Mouse (Mus musculus): ENCODE results near the gene Nadk2. TPM values are rescaled to one million over a fixed set of nuclear protein-coding genes. Genes with fewer than 3 reads are reported as not detected.
A peak's percentile ranks its signal among the peaks of the same experiment; 100 is the strongest.

Gene Nadk2
- polyA plus RNA-seq, 1 experiment from 2014 or later: 28.4 TPM

- ATAC-seq (ENCODE audit: low read depth): no peak
- no peak overlapping the region for H3K27ac ChIP-seq (replicated peaks)
These were observed 3.6 kb downstream of the Nadk2 start for GRCm38 (mm10) chr15:9074671-9075070.

GRCm38 (mm10) chr15:9075608-9076200, 4.6 kb downstream of the Nadk2 start:
- Histone ChIP-seq H3K4me3 (no peak overlapping the region), H3K27me3 (no peaks in the 10 kb centered on the region), H3K9me3 (no peaks in the 10 kb centered on the region), H3K27ac (replicated peaks) (no peak overlapping the region), H3K4me1 (replicated peaks) (peaks cover 39% of the 10 kb centered on the region), H3K36me3 (no peaks in the 10 kb centered on the region), H3K4me2 (no peak overlapping the region), H3K9ac (no peak overlapping the region)
- 75% methylated on average over 14 of the region's 14 CpGs for WGBS
- no peak for ATAC-seq (ENCODE audit: low read depth)

More at GRCm38 (mm10) chr15:9074671-9075070, 3.6 kb downstream of the Nadk2 start:
- Histone ChIP-seq H3K9ac (0 out of 2 replicates have a peak overlapping the region, but pooled peaks have one; percentile 6), H3K36me3 (no peaks in the 10 kb centered on the region), H3K4me2 (no peak overlapping the region), H3K4me1 (replicated peaks) (peaks cover 47% of the 10 kb centered on the region), H3K4me3 (no peak overlapping the region), H3K27me3 (no peaks in the 10 kb centered on the region), H3K9me3 (no peaks in the 10 kb centered on the region)
- 21% methylated on average over 4 of the region's 4 CpGs for WGBS

GRCm38 (mm10) chr15:9078481-9079300, 7.6 kb downstream of the Nadk2 start:
- Histone ChIP-seq H3K27me3 (no peaks in the 10 kb centered on the region), H3K9me3 (no peaks in the 10 kb centered on the region), H3K4me2 (no peak overlapping the region), H3K4me3 (no peak overlapping the region), H3K27ac (replicated peaks) (no peak overlapping the region), H3K9ac (no peak overlapping the region), H3K36me3 (no peaks in the 10 kb centered on the region), H3K4me1 (replicated peaks) (peaks cover 23% of the 10 kb centered on the region)
- WGBS: 90% methylated on average over 12 of the region's 12 CpGs
- no peak for ATAC-seq (ENCODE audit: low read depth)

- ATAC-seq (ENCODE audit: low read depth): no peak
- no peaks in the 10 kb centered on the region for H3K9me3 ChIP-seq
- H3K4me3 ChIP-seq: no peak overlapping the region
- 66% methylated on average over 5 of the region's 5 CpGs for WGBS
- H3K27ac ChIP-seq (replicated peaks): no peak overlapping the region
- H3K4me1 ChIP-seq (replicated peaks): peaks cover 15% of the 10 kb centered on the region
- H3K36me3 ChIP-seq: no peaks in the 10 kb centered on the region
- H3K4me2 ChIP-seq: no peak overlapping the region
- H3K27me3 ChIP-seq: no peaks in the 10 kb centered on the region
- no peak overlapping the region for H3K9ac ChIP-seq
These were observed 8.6 kb downstream of the Nadk2 start for GRCm38 (mm10) chr15:9079626-9080025.

- no peak for ATAC-seq (ENCODE audit: low read depth)
- Histone ChIP-seq H3K4me3 (no peak overlapping the region), H3K27me3 (no peaks in the 10 kb centered on the region), H3K4me2 (no peak overlapping the region), H3K27ac (replicated peaks) (no peak overlapping the region), H3K36me3 (no peaks in the 10 kb centered on the region), H3K4me1 (replicated peaks) (peaks cover 9% of the 10 kb centered on the region), H3K9me3 (no peaks in the 10 kb centered on the region), H3K9ac (no peak overlapping the region)
- WGBS: 80% methylated on average over 4 of the region's 4 CpGs
These were observed 9.1 kb downstream of the Nadk2 start for GRCm38 (mm10) chr15:9080206-9080605.

- ATAC-seq (ENCODE audit: low read depth): no peak; the same call in 1 of the 2 replicates
- WGBS: 86% methylated on average over 3 of the region's 3 CpGs
These were observed 10.2 kb downstream of the Nadk2 start for GRCm38 (mm10) chr15:9081294-9081693.

GRCm38 (mm10) chr15:9082753-9083152, 11.7 kb downstream of the Nadk2 start:
- 88% methylated on average over 9 of the region's 9 CpGs for WGBS
- Histone ChIP-seq H3K9ac (no peak overlapping the region), H3K9me3 (no peaks in the 10 kb centered on the region), H3K4me2 (no peak overlapping the region), H3K27ac (replicated peaks) (no peak overlapping the region), H3K36me3 (peaks cover 22% of the 10 kb centered on the region), H3K4me3 (no peak overlapping the region), H3K4me1 (replicated peaks) (no peaks in the 10 kb centered on the region; the same call in 1 of the 2 replicates), H3K27me3 (no peaks in the 10 kb centered on the region)
- no peak for ATAC-seq (ENCODE audit: low read depth)

More at GRCm38 (mm10) chr15:9081294-9081693, 10.2 kb downstream of the Nadk2 start:
- Histone ChIP-seq H3K27me3 (no peaks in the 10 kb centered on the region), H3K36me3 (peaks cover 10% of the 10 kb centered on the region), H3K9me3 (no peaks in the 10 kb centered on the region), H3K9ac (no peak overlapping the region), H3K4me3 (no peak overlapping the region), H3K27ac (replicated peaks) (no peak overlapping the region), H3K4me2 (no peak overlapping the region), H3K4me1 (replicated peaks) (peaks cover 4% of the 10 kb centered on the region; the same call in 1 of the 2 replicates)

- Histone ChIP-seq H3K27ac (replicated peaks) (no peak overlapping the region), H3K9me3 (no peaks in the 10 kb centered on the region), H3K4me3 (no peak overlapping the region), H3K36me3 (peaks cover 44% of the 10 kb centered on the region), H3K4me1 (replicated peaks) (no peaks in the 10 kb centered on the region), H3K4me2 (no peak overlapping the region), H3K9ac (0 out of 2 replicates have a peak overlapping the region, but pooled peaks have one; percentile 17), H3K27me3 (no peaks in the 10 kb centered on the region)
- 76% methylated on average over 11 of the region's 11 CpGs for WGBS
- ATAC-seq (ENCODE audit: low read depth): no peak
These were observed 15.8 kb downstream of the Nadk2 start for GRCm38 (mm10) chr15:9086813-9087212.

GRCm38 (mm10) chr15:9087421-9087820, 16.4 kb downstream of the Nadk2 start:
- no peaks in the 10 kb centered on the region for H3K9me3 ChIP-seq
- H3K27ac ChIP-seq (replicated peaks): no peak overlapping the region
- no peak overlapping the region for H3K4me2 ChIP-seq
- ATAC-seq (ENCODE audit: low read depth): no peak
- peaks cover 44% of the 10 kb centered on the region for H3K36me3 ChIP-seq
- no peak overlapping the region for H3K9ac ChIP-seq
- H3K27me3 ChIP-seq: no peaks in the 10 kb centered on the region
- H3K4me1 ChIP-seq (replicated peaks): no peaks in the 10 kb centered on the region
- WGBS: 87% methylated on average over 5 of the region's 5 CpGs
- no peak overlapping the region for H3K4me3 ChIP-seq

- H3K4me2 ChIP-seq: no peak overlapping the region
- no peak overlapping the region for H3K4me3 ChIP-seq
- H3K36me3 ChIP-seq: peaks cover 50% of the 10 kb centered on the region
- no peak overlapping the region for H3K27ac ChIP-seq (replicated peaks)
- H3K9ac ChIP-seq: no peak overlapping the region
- 86% methylated on average over 17 of the region's 17 CpGs for WGBS
- no peak for ATAC-seq (ENCODE audit: low read depth)
- H3K4me1 ChIP-seq (replicated peaks): no peaks in the 10 kb centered on the region
- H3K27me3 ChIP-seq: no peaks in the 10 kb centered on the region
- H3K9me3 ChIP-seq: no peaks in the 10 kb centered on the region
These were observed 17.0 kb downstream of the Nadk2 start for GRCm38 (mm10) chr15:9087895-9088682.

- ATAC-seq (ENCODE audit: low read depth): no peak
- H3K36me3 ChIP-seq: peaks cover 56% of the 10 kb centered on the region
- no peaks in the 10 kb centered on the region for H3K4me1 ChIP-seq (replicated peaks)
- no peak overlapping the region for H3K4me2 ChIP-seq
- no peaks in the 10 kb centered on the region for H3K27me3 ChIP-seq
- H3K9ac ChIP-seq: no peak overlapping the region
- H3K27ac ChIP-seq (replicated peaks): no peak overlapping the region
- H3K4me3 ChIP-seq: no peak overlapping the region
- H3K9me3 ChIP-seq: no peaks in the 10 kb centered on the region
- WGBS: 60% methylated on average over 8 of the region's 8 CpGs
These were observed 17.6 kb downstream of the Nadk2 start for GRCm38 (mm10) chr15:9088683-9089072.
